Mouse (Mus musculus) retina, embryonic 14.5 days (tissue): ENCODE results near the gene Erc1.

Experiments used
- DNase-seq: peaks from one replicate; pipeline ENCODE4 v3.0.0-alpha.2; 2015; ENCODE audit warnings: low spot score

The Erc1 gene

DNA sequence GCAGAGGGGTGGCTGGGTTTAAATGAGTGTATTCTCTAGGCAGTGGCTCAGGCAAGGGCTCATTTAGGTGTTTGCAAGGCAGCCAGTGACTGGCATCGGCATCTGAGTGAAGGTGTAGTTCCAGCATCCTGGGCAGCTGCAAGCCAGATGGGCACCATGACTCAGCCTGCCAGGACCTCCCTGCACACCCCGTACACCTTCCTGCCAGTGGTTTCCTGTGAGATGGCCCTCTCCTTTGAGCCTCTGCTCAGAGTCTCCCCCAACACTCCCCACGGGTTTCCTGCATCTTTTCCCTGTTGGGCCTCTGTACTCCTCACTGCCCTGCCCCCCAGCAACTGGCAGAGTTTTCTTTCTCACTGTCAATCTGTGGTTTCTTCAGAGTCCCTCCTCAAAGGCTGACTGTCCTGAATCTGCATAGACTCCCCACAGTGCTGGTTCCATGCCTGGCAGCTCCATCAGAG, 326.0 kb downstream of the Erc1 start:
- DNase-seq, result no peak

DNA sequence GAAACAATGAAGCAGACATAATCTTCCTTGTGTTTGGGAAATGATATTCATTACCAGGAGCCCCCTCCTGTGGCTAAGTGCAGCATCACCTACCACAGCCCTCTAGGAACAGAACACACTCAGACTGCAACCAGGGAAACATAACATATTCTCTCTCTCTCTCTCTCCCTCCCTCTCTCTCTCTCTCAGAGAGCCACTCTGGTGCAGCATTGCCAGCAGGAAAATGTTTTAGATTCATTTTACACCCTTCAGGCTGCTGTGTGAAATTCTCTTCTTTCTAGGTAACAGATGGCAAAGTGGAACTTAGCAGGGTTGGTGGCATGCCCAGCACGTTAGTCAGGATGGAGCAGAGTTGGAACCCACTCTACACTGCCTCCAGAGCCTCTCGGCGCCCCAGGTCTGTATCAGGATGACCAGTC, 326.5 kb downstream of the Erc1 start:
- DNase-seq, result no peak
